Mouse (Mus musculus) layer of hippocampus, adult 9-10 months (tissue): ENCODE results near the gene Zfyve16.

Experiments
- DNase-seq: peaks from one replicate; pipeline ENCODE4 v3.0.0; 2022; ENCODE audit warnings: low spot score

The Zfyve16 gene

DNA sequence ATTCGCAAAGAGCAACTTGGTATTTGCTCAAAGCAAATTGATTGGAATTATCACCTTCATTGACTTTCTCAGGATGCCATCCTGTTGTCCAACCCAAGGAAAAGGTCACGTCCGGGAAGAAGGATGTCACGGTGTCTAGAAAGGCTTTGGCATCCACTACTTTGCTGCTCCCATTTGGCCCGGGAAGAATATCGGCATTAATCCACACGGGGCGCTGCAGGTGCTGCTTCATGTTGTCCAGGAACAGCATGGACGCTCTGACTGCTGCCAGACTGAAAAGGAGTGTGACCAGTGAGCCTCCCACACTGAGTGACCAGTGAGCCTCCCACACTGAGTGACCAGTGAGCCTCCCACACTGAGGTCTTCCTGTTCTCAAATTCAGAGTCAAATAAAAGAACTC lies 62.8 kb downstream of the Zfyve16 start:
- no peak for DNase-seq

DNA sequence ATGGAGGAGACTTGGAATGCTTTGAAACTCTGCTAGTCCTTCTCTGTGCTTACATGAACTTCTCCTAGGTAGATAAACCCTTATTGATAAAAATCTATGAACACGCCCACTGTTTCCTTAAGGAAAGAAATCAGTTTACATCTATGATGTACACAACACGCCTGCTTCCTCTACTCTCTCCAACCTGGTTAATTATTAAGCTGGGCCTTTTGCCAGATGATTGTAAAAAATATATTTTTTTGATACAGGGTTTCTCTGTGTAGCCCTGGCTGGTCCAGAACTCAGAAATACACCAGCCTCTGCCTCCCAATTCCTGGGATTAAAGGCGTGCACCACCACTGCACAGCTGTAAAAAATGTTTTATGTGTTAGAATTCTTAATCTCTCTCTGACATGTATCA lies 66.0 kb downstream of the Zfyve16 start:
- DNase-seq = no peak

GRCm38 (mm10) chr13:92446872-92447271 lies 83.8 kb downstream of the Zfyve16 start:
- no peak for DNase-seq

GRCm38 (mm10) chr13:92440286-92440685 lies 90.4 kb downstream of the Zfyve16 start:
- DNase-seq = no peak

GRCm38 (mm10) chr13:92438656-92439055 lies 92.0 kb downstream of the Zfyve16 start:
- no peak for DNase-seq
